Mouse (Mus musculus): ENCODE results near the gene Zbtb8os.
"Not testable (repeated sequence)": the region's sequence is repeated elsewhere in the genome, so short reads cannot be mapped to it uniquely, and the experiment has no call there.

Zbtb8os gene

GRCm38 (mm10) chr4:129334677-129335215 is 749 bp upstream of the Zbtb8os start:
- DNase-seq, result no peak

GRCm38 (mm10) chr4:129336291-129336690 is 796 bp downstream of the Zbtb8os start:
- DNase-seq, result no peak

GRCm38 (mm10) chr4:129339743-129340142 is 4.2 kb downstream of the Zbtb8os start:
- no peak for DNase-seq

DNA sequence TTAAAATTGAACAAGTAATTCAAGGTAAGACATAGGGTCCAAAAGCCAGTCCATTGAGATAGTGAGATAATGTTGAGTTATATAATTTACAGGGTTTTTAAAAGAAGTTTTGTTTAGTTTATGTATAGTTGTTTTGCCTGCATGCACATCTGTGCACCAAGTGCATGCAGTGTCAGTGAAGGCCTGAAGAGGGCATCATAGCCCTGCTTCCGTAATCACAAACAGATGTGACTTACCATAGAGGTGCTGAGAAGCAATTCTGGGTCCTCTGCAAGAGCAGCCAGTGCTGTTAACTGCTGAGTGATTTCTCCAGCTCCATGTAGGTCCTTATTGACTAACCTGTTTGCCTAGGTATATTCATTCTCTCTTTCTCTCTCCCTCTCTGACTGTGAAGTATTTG is 6.4 kb downstream of the Zbtb8os start:
- no peak for DNase-seq

DNA sequence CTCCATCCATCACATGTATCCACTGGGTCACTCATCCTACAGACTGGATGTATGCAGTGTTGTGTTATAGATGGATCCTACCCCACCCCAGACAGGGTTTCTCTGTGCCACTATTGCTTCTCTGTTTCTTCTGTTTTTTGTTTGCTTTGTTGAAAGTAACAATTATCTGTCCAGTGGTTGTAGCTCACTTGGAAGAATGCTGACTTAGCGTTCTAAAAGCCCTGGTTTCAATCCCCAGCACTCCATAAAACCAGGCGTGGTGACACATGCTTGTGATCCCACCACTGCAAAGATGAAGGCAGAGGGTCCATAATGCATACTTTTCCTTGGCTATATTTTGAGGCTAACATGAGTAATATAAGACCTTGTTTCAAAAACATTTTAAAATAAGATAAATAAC is 7.2 kb downstream of the Zbtb8os start:
- DNase-seq, result no peak

DNA sequence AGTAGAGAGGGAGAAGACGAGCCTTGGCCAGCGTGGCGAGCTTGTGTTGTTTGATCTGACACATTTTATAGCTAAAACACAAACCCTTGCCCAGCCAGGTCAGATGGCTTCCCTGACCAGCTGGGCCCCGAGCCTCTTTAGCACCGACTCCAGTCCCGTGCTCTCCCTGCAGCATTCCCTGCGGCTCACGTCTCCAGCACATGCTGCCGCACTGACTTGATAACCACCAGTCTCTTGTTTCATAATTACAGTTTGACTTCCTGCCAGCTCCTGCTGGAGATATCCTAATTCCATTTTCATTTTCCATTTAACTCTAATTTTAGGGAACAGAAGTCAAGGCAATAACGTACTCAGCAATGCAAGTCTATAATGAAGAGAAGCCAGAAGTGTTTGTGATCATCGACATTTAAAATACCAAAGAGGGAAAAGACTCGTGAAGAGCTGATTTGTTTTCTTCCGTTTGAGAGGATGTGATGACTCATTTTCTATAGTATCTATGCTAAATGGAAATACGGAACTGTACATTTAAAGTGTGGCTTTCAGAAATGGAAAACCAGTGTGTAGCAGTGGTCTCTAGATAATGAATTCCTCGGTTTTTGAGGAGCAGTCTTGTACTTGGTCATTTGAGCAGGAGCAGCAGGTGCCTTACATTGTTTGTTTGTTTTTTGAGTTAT is 11.1 kb downstream of the Zbtb8os start:
- no peak for DNase-seq

DNA sequence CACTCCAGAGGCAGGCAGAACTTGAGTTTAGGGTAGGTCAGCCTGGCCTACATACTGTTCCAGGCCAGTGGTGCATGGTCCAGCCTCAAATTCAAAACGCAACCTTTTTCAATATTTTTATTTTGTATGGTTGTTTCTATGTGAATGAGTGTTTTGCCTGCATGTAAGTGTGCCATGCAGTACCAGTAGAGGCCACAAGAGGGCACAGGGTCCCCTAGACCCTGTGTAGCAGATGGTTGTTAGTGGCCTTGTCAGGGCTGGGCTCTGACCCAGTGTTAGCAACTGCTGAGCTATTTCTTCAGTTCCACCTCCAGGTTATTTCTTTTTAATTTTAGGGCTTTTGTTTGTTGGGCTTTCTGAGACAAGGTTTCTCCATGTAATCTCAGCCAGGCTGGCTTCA is 15.1 kb downstream of the Zbtb8os start:
- DNase-seq, result peak; percentile 67 to 72

DNA sequence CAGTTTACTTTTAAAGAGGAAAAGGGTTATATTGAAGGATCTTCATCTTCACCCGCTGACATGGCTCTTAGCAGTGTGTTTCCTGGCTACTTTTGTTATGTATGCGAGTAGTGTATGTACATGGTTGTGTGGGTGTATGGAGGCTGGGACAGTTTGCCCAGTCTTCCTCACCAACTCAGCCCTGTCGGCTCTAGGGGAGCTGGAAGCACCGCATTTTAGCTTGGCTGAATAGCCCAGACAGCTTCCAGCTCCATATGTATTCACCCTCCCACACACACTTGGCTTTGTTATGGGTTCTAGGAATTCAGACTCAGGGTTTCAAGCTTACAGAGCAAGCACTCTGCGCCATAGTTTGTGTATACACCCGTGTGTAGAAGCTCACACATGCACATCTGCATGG is 15.6 kb downstream of the Zbtb8os start:
- no peak for DNase-seq

- DNase-seq, result no peak
Observed at GRCm38 (mm10) chr4:129353176-129353575, 17.7 kb downstream of the Zbtb8os start.

GRCm38 (mm10) chr4:129354236-129354635 is 18.7 kb downstream of the Zbtb8os start:
- no peak for DNase-seq

- DNase-seq, result no peak
Observed at GRCm38 (mm10) chr4:129357613-129358163, 22.2 kb downstream of the Zbtb8os start.

DNA sequence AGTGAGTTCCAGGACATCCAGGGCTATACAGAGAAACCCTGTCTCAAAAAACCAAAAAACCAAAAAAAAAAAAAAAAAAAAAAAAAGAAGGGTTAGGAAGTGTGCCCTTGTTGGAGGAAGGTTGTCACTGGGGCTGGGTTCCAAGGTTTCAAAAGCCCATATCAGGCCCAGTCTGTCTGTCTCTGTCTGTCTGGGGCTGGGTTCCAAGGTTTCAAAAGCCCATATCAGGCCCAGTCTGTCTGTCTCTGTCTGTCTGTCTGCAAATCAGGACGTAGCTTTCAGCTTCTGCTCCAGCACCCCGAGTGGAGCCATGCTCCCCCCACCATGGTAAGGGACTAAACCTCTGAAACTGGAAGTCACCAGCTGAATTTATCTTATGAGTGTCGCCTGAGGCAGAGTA is 26.7 kb downstream of the Zbtb8os start:
- not testable (repeated sequence) for DNase-seq

DNA sequence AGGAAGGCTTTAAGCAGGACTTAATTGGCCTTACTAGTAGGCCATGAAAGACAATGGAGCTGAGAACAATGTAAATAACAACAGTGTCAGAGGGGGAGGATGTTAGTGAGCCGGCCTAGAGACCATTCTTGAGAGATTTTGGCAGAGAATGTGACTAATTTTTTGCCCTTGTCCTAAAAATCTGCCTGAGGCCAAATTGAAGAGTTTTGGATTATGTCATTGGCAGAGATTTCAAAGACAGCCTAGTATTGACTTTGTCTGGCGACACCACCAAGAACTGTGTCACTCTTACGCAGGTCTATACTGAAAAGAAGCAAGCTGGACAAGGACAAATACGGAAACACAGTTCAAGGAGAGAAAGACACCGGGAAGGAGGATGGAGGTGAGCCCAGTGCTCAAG is 27.3 kb downstream of the Zbtb8os start:
- no peak for DNase-seq

DNA sequence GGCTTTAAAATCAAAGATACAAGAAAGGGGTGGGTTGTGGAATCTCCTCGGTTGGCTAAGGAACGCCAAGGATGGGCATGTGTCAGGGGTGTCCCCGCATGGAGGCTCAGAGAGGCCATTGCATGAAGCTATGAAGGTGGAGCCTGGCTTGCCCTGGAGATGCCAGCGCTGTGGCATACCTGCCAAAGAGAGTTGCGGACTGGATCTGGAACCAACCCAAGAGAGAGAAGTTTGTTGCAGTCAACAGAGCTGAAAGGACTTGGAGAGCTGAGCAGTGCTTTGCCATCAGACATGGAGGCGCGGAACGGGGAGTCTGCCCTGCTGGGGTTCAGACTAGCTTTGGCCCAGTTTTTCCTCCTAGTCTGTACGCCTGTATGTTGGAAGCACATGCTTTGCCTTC is 28.0 kb downstream of the Zbtb8os start:
- peak in 1 of 2 experiments; percentile 12 for DNase-seq

- DNase-seq, result no peak
Observed at GRCm38 (mm10) chr4:129364379-129364778, 28.9 kb downstream of the Zbtb8os start.

- DNase-seq, result no peak
Observed at GRCm38 (mm10) chr4:129365224-129365623, 29.7 kb downstream of the Zbtb8os start.

- DNase-seq, result no peak
Observed at GRCm38 (mm10) chr4:129371391-129371790, 35.9 kb downstream of the Zbtb8os start.

DNA sequence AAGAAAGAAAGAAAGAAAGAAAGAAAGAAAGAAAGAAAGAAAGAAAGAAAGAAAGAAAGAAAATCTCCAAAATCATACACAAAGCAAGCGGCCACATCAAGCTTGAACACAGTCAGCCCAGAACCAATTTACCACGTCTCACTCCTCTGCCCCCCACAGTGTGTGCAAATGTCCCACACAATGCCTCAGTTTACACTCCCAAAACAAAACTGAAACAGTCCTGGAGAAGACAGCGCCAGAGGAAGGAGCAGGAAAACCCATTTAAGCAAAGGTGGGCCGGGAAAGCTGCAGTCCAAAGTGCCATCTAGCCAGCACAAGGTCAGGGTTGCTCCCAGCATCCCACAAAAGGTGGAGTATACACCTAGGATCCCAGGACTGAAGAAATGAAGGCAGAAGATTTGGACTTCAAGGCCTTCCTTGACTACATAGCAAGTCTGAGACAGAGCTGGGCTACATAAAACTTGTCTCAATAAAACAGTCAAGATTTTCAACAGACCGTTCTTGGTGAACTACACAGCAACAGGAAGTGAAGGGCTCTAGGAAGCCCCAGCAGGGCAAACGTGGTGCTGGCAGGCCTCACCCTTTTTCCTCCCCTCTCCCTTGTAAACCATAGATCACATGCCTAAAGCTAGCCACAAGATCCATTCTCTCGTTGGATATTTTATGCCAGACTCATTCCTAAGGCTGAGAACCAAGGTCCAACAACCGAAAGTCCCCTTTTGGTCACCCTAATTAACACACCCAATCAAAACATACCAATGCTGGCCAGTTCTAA is 37.9 kb downstream of the Zbtb8os start:
- no peak for DNase-seq

DNA sequence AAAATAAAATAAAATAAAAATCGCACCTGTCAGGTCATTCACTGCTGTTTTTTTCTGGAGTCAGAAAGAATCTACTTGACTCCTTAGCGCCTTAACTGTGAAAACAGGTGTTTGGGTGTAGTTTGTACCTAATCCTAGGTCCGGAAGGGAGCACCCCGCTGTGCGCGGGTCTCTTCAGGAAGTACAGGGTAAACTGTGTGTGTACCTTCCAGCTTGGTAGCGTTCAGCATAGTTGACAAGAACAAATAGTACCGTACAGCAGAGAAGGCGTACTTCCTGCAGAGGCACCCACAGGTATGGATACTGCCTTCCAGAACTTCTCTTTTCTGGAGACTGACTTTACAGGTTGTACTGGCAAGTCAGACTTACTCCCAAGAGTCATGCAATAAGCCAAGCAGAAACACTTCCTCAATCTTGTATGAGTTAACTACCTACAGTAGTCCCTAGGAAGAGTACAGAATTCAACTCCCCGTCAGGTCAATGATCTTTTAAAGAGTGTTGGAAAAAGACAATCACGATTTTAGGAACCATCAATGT is 38.8 kb downstream of the Zbtb8os start:
- no peak for DNase-seq

DNA sequence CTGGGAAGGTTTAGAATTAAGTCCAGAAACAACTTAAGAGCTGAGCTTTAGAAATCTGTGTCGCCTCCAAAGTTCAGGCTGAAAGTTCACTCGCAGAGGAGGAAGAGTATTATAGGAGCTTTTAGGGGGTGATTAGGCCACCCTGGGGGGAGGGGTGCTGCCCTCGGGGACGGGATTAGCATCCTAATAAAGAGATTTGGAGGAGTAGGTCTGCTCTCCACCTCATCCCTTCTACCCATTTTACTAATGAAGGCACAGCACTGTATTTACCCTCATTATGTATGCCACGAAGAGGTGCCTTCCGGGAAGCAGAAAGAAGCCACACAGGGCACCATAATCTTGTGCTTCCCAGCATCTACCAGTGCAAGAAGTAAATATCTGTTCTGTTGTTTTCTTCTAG is 39.5 kb downstream of the Zbtb8os start:
- no peak for DNase-seq

GRCm38 (mm10) chr4:129375821-129376220 is 40.3 kb downstream of the Zbtb8os start:
- no peak for DNase-seq

GRCm38 (mm10) chr4:129376961-129377545 is 41.6 kb downstream of the Zbtb8os start:
- DNase-seq, result peak; percentile 46 to 53

Measured in lung, adult 18-20 months (tissue).